Mouse (Mus musculus): ENCODE data around the gene Atg2a. TPM values are rescaled to one million over a fixed set of nuclear protein-coding genes. Genes with fewer than 3 reads are reported as not detected.

Gene Atg2a
- total and polyA plus RNA-seq, 2 experiments: 9.1 to 32.3 TPM

- Histone ChIP-seq H3K9ac (ENCODE audit: low read depth, low read length) (peak overlapping the region; percentile 25), H3K79me2 (ENCODE audit: control insufficient read depth, insufficient read depth, low read length) (peaks cover 26% of the 10 kb centered on the region), H3K27me3 (ENCODE audit: control insufficient read depth, insufficient read depth, low read length) (no peaks in the 10 kb centered on the region), H3K36me3 (ENCODE audit: control insufficient read depth, insufficient read depth, low read length) (peaks cover 7% of the 10 kb centered on the region), H3K4me3 (ENCODE audit: insufficient read depth, low read depth, low read length) (peak overlapping the region; percentile 17; the same call in 1 of the 2 replicates), H3K27ac (replicated peaks; ENCODE audit: insufficient read depth, low read depth, low read length) (peak overlapping the region; percentile 22; the same call in 1 of the 2 replicates), H3K4me1 (ENCODE audit: control insufficient read depth, insufficient read depth, low read length) (peaks cover 24% of the 10 kb centered on the region)
- WGBS: 26% methylated on average over 6 of the region's 6 CpGs
- no peak for TF ChIP-seq CTCF (IDR thresholded peaks at IDR 0.05; ENCODE audit: low read depth, low read length)
- no peak for TF ChIP-seq POLR2A (IDR thresholded peaks at IDR 0.05; ENCODE audit: extremely low read depth, insufficient read depth, low read length)
- no peak for DNase-seq (ENCODE audit: extremely low read depth, low read depth, low spot score)
Observed at GRCm38 (mm10) chr19:6278439-6279073, 37.1 kb downstream of the Atg2a start.

DNA sequence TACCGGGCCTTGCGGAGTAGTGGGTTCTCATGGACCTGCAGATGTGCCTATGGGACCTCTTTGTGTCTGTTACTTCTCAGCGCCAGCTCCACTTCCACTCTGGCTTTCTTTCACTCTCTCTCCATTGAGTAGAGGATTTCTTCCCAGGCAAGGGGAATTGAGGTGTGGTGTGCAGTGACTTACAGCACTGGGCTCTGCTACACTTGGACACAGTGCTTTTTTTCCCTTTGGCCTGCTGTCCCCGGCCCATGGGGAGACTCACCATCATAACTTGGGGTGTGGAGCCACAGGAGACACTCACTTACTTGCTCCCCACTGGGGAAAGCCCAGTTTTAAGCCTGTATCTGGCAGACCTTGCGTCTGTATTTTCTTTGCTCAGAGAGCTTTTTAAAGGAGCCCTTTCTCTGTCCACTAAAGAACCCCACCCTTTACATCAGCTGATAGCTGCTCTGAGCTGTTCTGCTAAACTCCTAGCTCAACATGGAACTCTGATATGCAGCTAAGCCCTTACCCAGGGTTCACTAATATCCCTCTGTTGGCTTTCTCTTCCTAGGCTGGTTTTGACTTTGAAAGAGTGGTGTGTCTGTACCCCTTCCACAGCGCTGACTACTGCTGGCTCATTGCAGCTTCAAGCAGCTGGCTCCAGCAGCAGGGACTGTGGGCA, 38.1 kb downstream of the Atg2a start:
- Histone ChIP-seq H3K4me3 (ENCODE audit: insufficient read depth, low read depth, low read length) (no peak overlapping the region), H3K9ac (ENCODE audit: low read depth, low read length) (peak overlapping the region; percentile 10; the same call in 1 of the 2 replicates), H3K79me2 (ENCODE audit: control insufficient read depth, insufficient read depth, low read length) (peaks cover 26% of the 10 kb centered on the region), H3K27ac (replicated peaks; ENCODE audit: insufficient read depth, low read depth, low read length) (no peak overlapping the region), H3K4me1 (ENCODE audit: control insufficient read depth, insufficient read depth, low read length) (peaks cover 27% of the 10 kb centered on the region), H3K27me3 (ENCODE audit: control insufficient read depth, insufficient read depth, low read length) (no peaks in the 10 kb centered on the region), H3K36me3 (ENCODE audit: control insufficient read depth, insufficient read depth, low read length) (peaks cover 7% of the 10 kb centered on the region)
- DNase-seq (ENCODE audit: extremely low read depth, low read depth, low spot score): no peak
- TF ChIP-seq POLR2A (IDR thresholded peaks at IDR 0.05; ENCODE audit: extremely low read depth, insufficient read depth, low read length): no peak
- TF ChIP-seq CTCF (IDR thresholded peaks at IDR 0.05; ENCODE audit: low read depth, low read length): no peak
- 88% methylated on average over 6 of the region's 6 CpGs for whole genome bisulfite sequencing

DNA sequence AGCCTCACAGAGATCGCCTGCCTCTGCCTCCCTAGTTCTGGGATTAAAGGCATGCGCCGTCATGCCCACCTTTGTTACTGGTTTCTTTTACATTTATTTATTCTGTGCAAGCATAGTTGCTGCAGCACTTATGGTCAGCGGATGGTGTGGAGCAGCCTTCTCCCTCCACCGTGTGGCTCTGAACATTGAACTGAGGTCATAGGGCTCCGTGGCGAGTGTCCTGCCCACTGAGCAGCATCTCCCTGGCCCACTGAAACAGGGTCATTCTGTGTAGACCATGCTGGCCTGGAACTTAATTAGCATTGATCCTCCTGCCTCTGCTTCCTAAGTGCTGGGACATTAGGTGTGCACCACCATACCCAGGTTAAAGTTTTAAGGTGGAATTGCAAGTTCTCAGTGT, 39.1 kb downstream of the Atg2a start:
- H3K27ac ChIP-seq (replicated peaks; ENCODE audit: insufficient read depth, low read depth, low read length): no peak overlapping the region
- no peak overlapping the region for H3K9ac ChIP-seq (ENCODE audit: low read depth, low read length)
- no peaks in the 10 kb centered on the region for H3K27me3 ChIP-seq (ENCODE audit: control insufficient read depth, insufficient read depth, low read length)
- TF ChIP-seq POLR2A (IDR thresholded peaks at IDR 0.05; ENCODE audit: extremely low read depth, insufficient read depth, low read length) (no peak), CTCF (IDR thresholded peaks at IDR 0.05; ENCODE audit: low read depth, low read length) (no peak)
- H3K4me1 ChIP-seq (ENCODE audit: control insufficient read depth, insufficient read depth, low read length): peaks cover 31% of the 10 kb centered on the region
- H3K4me3 ChIP-seq (ENCODE audit: insufficient read depth, low read depth, low read length): no peak overlapping the region
- 52% methylated on average over 7 of the region's 7 CpGs for WGBS
- peak; percentile 40 for DNase-seq (ENCODE audit: extremely low read depth, low read depth, low spot score)
- H3K36me3 ChIP-seq (ENCODE audit: control insufficient read depth, insufficient read depth, low read length): peaks cover 7% of the 10 kb centered on the region
- peaks cover 31% of the 10 kb centered on the region for H3K79me2 ChIP-seq (ENCODE audit: control insufficient read depth, insufficient read depth, low read length)

GRCm38 (mm10) chr19:6281122-6282020, 39.9 kb downstream of the Atg2a start:
- no peak overlapping the region for H3K27ac ChIP-seq (replicated peaks; ENCODE audit: insufficient read depth, low read depth, low read length)
- peaks cover 7% of the 10 kb centered on the region for H3K36me3 ChIP-seq (ENCODE audit: control insufficient read depth, insufficient read depth, low read length)
- H3K27me3 ChIP-seq (ENCODE audit: control insufficient read depth, insufficient read depth, low read length): no peaks in the 10 kb centered on the region
- H3K9ac ChIP-seq (ENCODE audit: low read depth, low read length): no peak overlapping the region
- H3K4me1 ChIP-seq (ENCODE audit: control insufficient read depth, insufficient read depth, low read length): peaks cover 32% of the 10 kb centered on the region
- peaks cover 33% of the 10 kb centered on the region for H3K79me2 ChIP-seq (ENCODE audit: control insufficient read depth, insufficient read depth, low read length)
- H3K4me3 ChIP-seq (ENCODE audit: insufficient read depth, low read depth, low read length): no peak overlapping the region
- 81% methylated on average over 14 of the region's 14 CpGs for WGBS
- DNase-seq (ENCODE audit: extremely low read depth, low read depth, low spot score): no peak
- no peak for TF ChIP-seq POLR2A (IDR thresholded peaks at IDR 0.05; ENCODE audit: extremely low read depth, insufficient read depth, low read length)
- no peak for TF ChIP-seq CTCF (IDR thresholded peaks at IDR 0.05; ENCODE audit: low read depth, low read length)

DNA sequence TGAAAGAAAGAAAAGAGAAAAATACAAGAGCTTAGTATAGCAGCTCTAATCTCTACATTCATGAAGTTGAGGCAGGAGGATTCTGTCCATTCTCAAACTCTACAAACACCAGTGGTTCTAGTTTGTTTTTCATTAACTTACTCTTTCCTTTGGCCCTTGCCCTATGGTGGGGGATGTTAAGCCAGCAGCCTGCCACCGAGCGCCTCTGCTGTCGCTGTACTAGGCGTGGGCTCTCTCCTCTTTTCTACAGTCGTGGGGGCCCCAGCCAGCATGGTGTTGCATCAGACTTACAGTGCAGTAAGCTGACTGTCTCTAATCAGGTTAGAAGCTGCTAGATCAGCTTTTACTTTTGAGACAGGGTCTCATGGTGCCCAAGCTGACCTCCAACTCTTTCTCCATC, 41.5 kb downstream of the Atg2a start:
- WGBS: 30% methylated on average over 5 of the region's 5 CpGs
- H3K4me3 ChIP-seq (ENCODE audit: insufficient read depth, low read depth, low read length): no peak overlapping the region
- peaks cover 7% of the 10 kb centered on the region for H3K36me3 ChIP-seq (ENCODE audit: control insufficient read depth, insufficient read depth, low read length)
- no peak overlapping the region for H3K27ac ChIP-seq (replicated peaks; ENCODE audit: insufficient read depth, low read depth, low read length)
- no peak overlapping the region for H3K9ac ChIP-seq (ENCODE audit: low read depth, low read length)
- H3K27me3 ChIP-seq (ENCODE audit: control insufficient read depth, insufficient read depth, low read length): no peaks in the 10 kb centered on the region
- H3K79me2 ChIP-seq (ENCODE audit: control insufficient read depth, insufficient read depth, low read length): peaks cover 30% of the 10 kb centered on the region; the same call in 1 of the 2 replicates
- no peak for TF ChIP-seq POLR2A (IDR thresholded peaks at IDR 0.05; ENCODE audit: extremely low read depth, insufficient read depth, low read length)
- no peak for TF ChIP-seq CTCF (IDR thresholded peaks at IDR 0.05; ENCODE audit: low read depth, low read length)
- DNase-seq (ENCODE audit: extremely low read depth, low read depth, low spot score): no peak
- H3K4me1 ChIP-seq (ENCODE audit: control insufficient read depth, insufficient read depth, low read length): peaks cover 31% of the 10 kb centered on the region

Measured in liver, adult 2 months (tissue).